Mouse (Mus musculus): Measurements from ENCODE around the gene En2. TPM values are rescaled to one million over a fixed set of nuclear protein-coding genes. Genes with fewer than 3 reads are reported as not detected.

The En2 gene
- polyA plus RNA-seq, 1 experiment from 2014 or later: not detected

GRCm38 (mm10) chr5:28144555-28144954, 20.9 kb upstream of the En2 start:
- H3K4me2 ChIP-seq (replicated peaks): no peak overlapping the region
- H3K36me3 ChIP-seq: no peaks in the 10 kb centered on the region
- no peak overlapping the region for H3K9ac ChIP-seq
- H3K9me3 ChIP-seq: no peaks in the 10 kb centered on the region
- no peaks in the 10 kb centered on the region for H3K4me1 ChIP-seq (replicated peaks)
- no peak for ATAC-seq
- H3K27me3 ChIP-seq (replicated peaks): peaks cover 3% of the 10 kb centered on the region
- H3K27ac ChIP-seq: no peak overlapping the region
- H3K4me3 ChIP-seq (replicated peaks): no peak overlapping the region

GRCm38 (mm10) chr5:28146018-28146417, 19.5 kb upstream of the En2 start:
- 70% methylated on average over 8 of the region's 8 CpGs for WGBS
- Histone ChIP-seq H3K27ac (no peak overlapping the region), H3K4me1 (replicated peaks) (no peaks in the 10 kb centered on the region), H3K27me3 (replicated peaks) (peaks cover 3% of the 10 kb centered on the region), H3K36me3 (no peaks in the 10 kb centered on the region), H3K9ac (no peak overlapping the region), H3K4me2 (replicated peaks) (no peak overlapping the region), H3K9me3 (no peaks in the 10 kb centered on the region), H3K4me3 (replicated peaks) (no peak overlapping the region)
- ATAC-seq: no peak

DNA sequence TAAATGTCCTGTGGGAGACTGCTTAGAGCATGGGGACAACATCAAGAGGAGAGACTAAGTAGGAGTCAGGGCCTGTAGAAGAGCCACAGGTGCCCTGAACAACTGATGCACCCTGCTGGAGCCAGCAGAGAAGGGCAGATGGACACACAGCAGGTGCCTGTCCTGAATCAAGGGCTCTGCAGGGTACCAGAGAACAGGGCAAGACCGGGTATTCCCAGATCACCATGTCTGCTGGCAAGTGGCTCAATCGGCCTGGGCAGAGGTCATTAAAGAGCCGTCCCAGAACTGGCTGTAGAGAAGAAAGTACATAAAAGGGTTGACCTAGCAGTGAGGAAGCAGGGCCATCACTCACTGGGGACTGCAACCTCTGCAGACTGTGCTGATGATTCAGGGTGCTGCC, 17.0 kb upstream of the En2 start:
- Histone ChIP-seq H3K4me1 (replicated peaks) (no peaks in the 10 kb centered on the region), H3K4me3 (replicated peaks) (no peak overlapping the region), H3K27ac (no peak overlapping the region), H3K4me2 (replicated peaks) (no peak overlapping the region), H3K9ac (no peak overlapping the region), H3K9me3 (no peaks in the 10 kb centered on the region), H3K36me3 (no peaks in the 10 kb centered on the region), H3K27me3 (replicated peaks) (peaks cover 22% of the 10 kb centered on the region)
- no peak for ATAC-seq
- WGBS: 45% methylated on average over 3 of the region's 3 CpGs

- peaks cover 31% of the 10 kb centered on the region for H3K27me3 ChIP-seq (replicated peaks)
- WGBS: 82% methylated on average over 3 of the region's 3 CpGs
- H3K4me2 ChIP-seq (replicated peaks): no peak overlapping the region
- H3K36me3 ChIP-seq: no peaks in the 10 kb centered on the region
- H3K27ac ChIP-seq: no peak overlapping the region
- H3K9ac ChIP-seq: no peak overlapping the region
- no peak for ATAC-seq
- no peaks in the 10 kb centered on the region for H3K9me3 ChIP-seq
- no peaks in the 10 kb centered on the region for H3K4me1 ChIP-seq (replicated peaks)
- no peak overlapping the region for H3K4me3 ChIP-seq (replicated peaks)
Measured at GRCm38 (mm10) chr5:28149436-28149835, 16.1 kb upstream of the En2 start.

GRCm38 (mm10) chr5:28157044-28157730, 8.3 kb upstream of the En2 start:
- Histone ChIP-seq H3K27ac (no peak overlapping the region), H3K4me1 (replicated peaks) (0 out of 2 replicates have a peak, but pooled peaks cover 7% of the 10 kb centered on the region), H3K4me3 (replicated peaks) (no peak overlapping the region), H3K9me3 (no peaks in the 10 kb centered on the region), H3K9ac (no peak overlapping the region), H3K4me2 (replicated peaks) (no peak overlapping the region), H3K27me3 (replicated peaks) (peaks cover 82% of the 10 kb centered on the region), H3K36me3 (no peaks in the 10 kb centered on the region)
- WGBS: 4% methylated on average over 9 of the region's 9 CpGs
- ATAC-seq: no peak

- no peak for ATAC-seq
- H3K9ac ChIP-seq: no peak overlapping the region
- H3K27ac ChIP-seq: no peak overlapping the region
- no peaks in the 10 kb centered on the region for H3K9me3 ChIP-seq
- no peak overlapping the region for H3K4me2 ChIP-seq (replicated peaks)
- WGBS: under 1% methylated on average over 17 of the region's 17 CpGs
- H3K36me3 ChIP-seq: no peaks in the 10 kb centered on the region
- H3K4me1 ChIP-seq (replicated peaks): 0 out of 2 replicates have a peak, but pooled peaks cover 7% of the 10 kb centered on the region
- peaks cover 81% of the 10 kb centered on the region for H3K27me3 ChIP-seq (replicated peaks)
- H3K4me3 ChIP-seq (replicated peaks): no peak overlapping the region
Measured at GRCm38 (mm10) chr5:28157781-28158180, 7.7 kb upstream of the En2 start.

GRCm38 (mm10) chr5:28158308-28159071, 7.0 kb upstream of the En2 start:
- H3K4me1 ChIP-seq (replicated peaks): 0 out of 2 replicates have a peak, but pooled peaks cover 7% of the 10 kb centered on the region
- H3K4me2 ChIP-seq (replicated peaks): 0 out of 2 replicates have a peak overlapping the region, but pooled peaks have one; percentile 6
- H3K9ac ChIP-seq: no peak overlapping the region
- no peak overlapping the region; the same call in 1 of the 2 replicates for H3K4me3 ChIP-seq (replicated peaks)
- H3K9me3 ChIP-seq: no peaks in the 10 kb centered on the region
- no peaks in the 10 kb centered on the region for H3K36me3 ChIP-seq
- under 1% methylated on average over 31 of the region's 31 CpGs for WGBS
- peaks cover 80% of the 10 kb centered on the region for H3K27me3 ChIP-seq (replicated peaks)
- H3K27ac ChIP-seq: no peak overlapping the region
- ATAC-seq: no peak

DNA sequence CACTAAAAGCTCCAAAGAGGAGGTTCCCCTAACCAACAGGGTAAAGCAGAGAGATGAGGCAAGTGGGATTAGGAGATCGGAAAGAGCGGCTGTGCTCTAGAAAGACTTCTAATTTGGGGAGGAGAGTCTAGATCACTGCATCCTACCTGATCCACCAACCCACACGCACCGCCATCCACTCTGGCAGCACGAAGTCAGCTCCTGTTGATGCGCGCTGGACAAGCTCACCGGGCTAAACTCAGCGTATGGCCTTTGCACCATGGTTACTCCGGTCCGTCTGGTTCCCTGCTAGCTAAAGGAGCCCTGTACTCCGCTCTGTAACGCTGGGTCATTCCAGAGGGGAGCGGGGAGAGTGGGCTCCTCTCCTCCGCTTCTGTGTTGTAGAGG, 6.4 kb upstream of the En2 start:
- Histone ChIP-seq H3K9ac (no peak overlapping the region), H3K4me3 (replicated peaks) (no peak overlapping the region), H3K27ac (no peak overlapping the region), H3K27me3 (replicated peaks) (peaks cover 80% of the 10 kb centered on the region), H3K4me2 (replicated peaks) (no peak overlapping the region), H3K36me3 (no peaks in the 10 kb centered on the region), H3K9me3 (no peaks in the 10 kb centered on the region), H3K4me1 (replicated peaks) (0 out of 2 replicates have a peak, but pooled peaks cover 7% of the 10 kb centered on the region)
- 1% methylated on average over 15 of the region's 15 CpGs for WGBS
- no peak for ATAC-seq

DNA sequence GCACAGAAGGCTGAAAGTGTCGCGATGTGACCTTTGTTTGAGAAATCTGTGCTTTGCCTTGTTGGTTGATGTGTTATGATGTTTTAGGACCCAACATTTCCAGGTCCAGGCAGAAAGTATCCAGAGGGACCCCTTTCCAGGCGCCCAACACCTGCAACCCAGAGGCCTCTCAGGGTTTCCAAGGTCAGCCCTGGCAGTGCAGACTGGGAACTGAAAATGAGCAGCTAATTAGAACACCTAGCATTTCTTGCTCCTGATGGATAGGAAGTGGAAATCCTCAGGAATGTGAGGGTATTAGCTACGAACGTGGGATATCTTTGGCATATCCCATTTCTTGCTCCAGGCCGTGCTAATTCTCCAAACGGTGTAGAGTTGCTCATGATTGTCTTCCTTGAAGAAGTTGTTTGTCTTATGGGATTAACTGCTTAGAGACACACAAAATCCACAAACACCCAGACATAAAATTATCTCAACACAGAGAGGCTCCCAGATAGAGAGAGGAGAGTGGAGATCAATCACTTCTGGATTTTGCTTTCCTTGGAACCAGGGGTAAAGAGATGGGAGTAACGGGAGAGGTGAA, 5.5 kb upstream of the En2 start:
- H3K4me1 ChIP-seq (replicated peaks): 0 out of 2 replicates have a peak, but pooled peaks cover 7% of the 10 kb centered on the region
- H3K4me2 ChIP-seq (replicated peaks): no peak overlapping the region
- no peaks in the 10 kb centered on the region for H3K9me3 ChIP-seq
- peaks cover 85% of the 10 kb centered on the region for H3K27me3 ChIP-seq (replicated peaks)
- WGBS: 2% methylated on average over 8 of the region's 8 CpGs
- H3K9ac ChIP-seq: no peak overlapping the region
- no peak for ATAC-seq
- H3K27ac ChIP-seq: no peak overlapping the region
- no peak overlapping the region for H3K4me3 ChIP-seq (replicated peaks)
- H3K36me3 ChIP-seq: no peaks in the 10 kb centered on the region

- Histone ChIP-seq H3K27ac (no peak overlapping the region), H3K4me1 (replicated peaks) (peaks cover 21% of the 10 kb centered on the region), H3K27me3 (replicated peaks) (peaks cover 94% of the 10 kb centered on the region), H3K36me3 (no peaks in the 10 kb centered on the region), H3K4me3 (replicated peaks) (0 out of 2 replicates have a peak overlapping the region, but pooled peaks have one; percentile 2), H3K4me2 (replicated peaks) (0 out of 2 replicates have a peak overlapping the region, but pooled peaks have one; percentile 28), H3K9ac (no peak overlapping the region), H3K9me3 (no peaks in the 10 kb centered on the region)
- 2% methylated on average over 20 of the region's 20 CpGs for WGBS
- ATAC-seq: no peak
Measured at GRCm38 (mm10) chr5:28161383-28161937, 4.0 kb upstream of the En2 start.

DNA sequence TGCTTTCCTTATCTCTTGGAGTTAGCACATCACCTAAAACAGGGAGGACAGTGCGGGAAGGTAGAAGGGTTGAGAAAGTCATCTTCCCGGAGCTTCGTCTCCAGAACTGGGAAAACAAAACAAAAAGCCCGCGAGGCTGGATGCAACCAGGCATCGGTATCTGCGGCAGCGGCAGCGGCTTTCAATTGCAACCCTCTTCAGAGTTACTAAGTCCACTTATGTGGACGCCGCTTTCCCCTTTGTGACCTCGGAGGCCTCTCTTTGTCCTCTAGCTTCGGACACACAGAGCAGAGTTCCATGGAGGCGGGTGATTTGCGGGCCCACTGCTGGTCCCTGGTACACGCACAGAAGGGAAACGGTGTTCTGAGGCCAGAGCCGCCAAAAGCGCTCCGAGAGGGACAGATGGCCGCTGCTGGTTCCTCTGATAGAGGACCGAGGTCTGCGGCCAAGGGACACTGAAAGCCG, 3.5 kb upstream of the En2 start:
- no peak overlapping the region for H3K9ac ChIP-seq
- 0 out of 2 replicates have a peak overlapping the region, but pooled peaks have one; percentile 28 for H3K4me2 ChIP-seq (replicated peaks)
- H3K27me3 ChIP-seq (replicated peaks): peaks cover 94% of the 10 kb centered on the region
- 2% methylated on average over 24 of the region's 24 CpGs for WGBS
- no peaks in the 10 kb centered on the region for H3K9me3 ChIP-seq
- ATAC-seq: no peak
- H3K27ac ChIP-seq: no peak overlapping the region
- 0 out of 2 replicates have a peak overlapping the region, but pooled peaks have one; percentile 2 for H3K4me3 ChIP-seq (replicated peaks)
- H3K36me3 ChIP-seq: no peaks in the 10 kb centered on the region
- H3K4me1 ChIP-seq (replicated peaks): peaks cover 26% of the 10 kb centered on the region

- Histone ChIP-seq H3K4me3 (replicated peaks) (no peak overlapping the region), H3K36me3 (no peaks in the 10 kb centered on the region), H3K27me3 (replicated peaks) (peaks cover 93% of the 10 kb centered on the region), H3K4me1 (replicated peaks) (peaks cover 30% of the 10 kb centered on the region), H3K9me3 (no peaks in the 10 kb centered on the region), H3K9ac (no peak overlapping the region), H3K27ac (no peak overlapping the region), H3K4me2 (replicated peaks) (no peak overlapping the region)
- 12% methylated on average over 1 of the region's 1 CpGs for WGBS
- no peak for ATAC-seq
Measured at GRCm38 (mm10) chr5:28163926-28164325, 1.6 kb upstream of the En2 start.

Data from intestine, embryonic 15.5 days (tissue).